Mouse (Mus musculus) heart, embryonic 11.5 days (tissue): Measurements from ENCODE around the gene Tmem219. TPM values are rescaled to one million over a fixed set of nuclear protein-coding genes. Genes with fewer than 3 reads are reported as not detected.
"Not testable (repeated sequence)": the region's sequence is repeated elsewhere in the genome, so short reads cannot be mapped to it uniquely, and the experiment has no call there.

Experiments
- ATAC-seq: fragments of 200-750 bp; cut with Nextera tagmentation; replicated peaks from 2 replicates; pipeline ENCODE4 v1.8.0; 2017; ENCODE audit warnings: moderate library complexity; ENCODE audit not compliant: insufficient number of reproducible peaks, low FRiP score, low TSS enrichment
- H3K27ac ChIP-seq: fragments of 300-500 bp; sonication (generic); 2 replicates; pipeline ENCODE4 v1.5.1; 2014; ENCODE audit warnings: mild to moderate bottlenecking, low read depth, low read length
- H3K27me3 ChIP-seq: fragments of 300-500 bp; sonication (generic); 2 replicates; pipeline ENCODE4 v1.6.1; 2014; ENCODE audit warnings: mild to moderate bottlenecking, low read length, mixed read lengths; ENCODE audit not compliant: control insufficient read depth, insufficient read depth
- H3K36me3 ChIP-seq: fragments of 300-500 bp; sonication (generic); 2 replicates; pipeline ENCODE4 v1.6.1; 2014; ENCODE audit warnings: mild to moderate bottlenecking, low read length, moderate library complexity, mixed read lengths; ENCODE audit not compliant: control insufficient read depth, insufficient read depth
- H3K4me1 ChIP-seq: fragments of 300-500 bp; sonication (generic); 2 replicates; pipeline ENCODE4 v1.6.1; 2014; ENCODE audit warnings: low read length; ENCODE audit not compliant: control insufficient read depth, insufficient read depth
- H3K4me2 ChIP-seq: fragments of 300-500 bp; sonication (generic); 2 replicates; pipeline ENCODE4 v1.6.1; 2014; ENCODE audit warnings: mild to moderate bottlenecking, moderate library complexity
- H3K4me3 ChIP-seq: fragments of 300-500 bp; sonication (generic); 2 replicates; pipeline ENCODE4 v1.5.1; 2014; ENCODE audit warnings: low read depth, low read length
- H3K9ac ChIP-seq: fragments of 300-500 bp; sonication (generic); 2 replicates; pipeline ENCODE4 v1.6.1; 2014; ENCODE audit warnings: mild to moderate bottlenecking, low read depth, low read length, moderate library complexity
- H3K9me3 ChIP-seq: fragments of 300-500 bp; sonication (generic); replicated peaks from 2 replicates; pipeline ENCODE4 v1.6.1; 2016; ENCODE audit warnings: low read length; ENCODE audit not compliant: control insufficient read depth
- WGBS: fragments of 180-500 bp; shearing (Covaris S2); extraction: QIAGEN DNeasy Blood & Tissue Kit; methylation state at CpG from one replicate; pipeline ENCODE4 v1.1.7; 2014; ENCODE audit not compliant: insufficient replicate concordance; 5-methylcytosine and 5-hydroxymethylcytosine counted together
- polyA plus RNA-seq: library from polyadenylated mRNA; unstranded; fragments of >200 nt; fragmentation: Nextera tagmentation; extraction: Ambion mirVana; gene quantifications from 2 replicates; pipeline ENCODE4 v1.2.1, GENCODE M21; 2014

The Tmem219 gene
- polyA plus RNA-seq, 1 experiment from 2014 or later: 13.5 TPM

- no peaks in the 10 kb centered on the region for H3K36me3 ChIP-seq
- H3K4me1 ChIP-seq: no peaks in the 10 kb centered on the region
- no peaks in the 10 kb centered on the region for H3K9me3 ChIP-seq
- no peak overlapping the region for H3K4me2 ChIP-seq
- H3K4me3 ChIP-seq: no peak overlapping the region
- WGBS: 65% methylated on average over 3 of the region's 3 CpGs
- no peaks in the 10 kb centered on the region for H3K27me3 ChIP-seq
- no peak overlapping the region for H3K27ac ChIP-seq
- H3K9ac ChIP-seq: no peak overlapping the region
- ATAC-seq: no peak
These were observed 17.1 kb downstream of the Tmem219 start for GRCm38 (mm10) chr7:126905590-126905989.

DNA sequence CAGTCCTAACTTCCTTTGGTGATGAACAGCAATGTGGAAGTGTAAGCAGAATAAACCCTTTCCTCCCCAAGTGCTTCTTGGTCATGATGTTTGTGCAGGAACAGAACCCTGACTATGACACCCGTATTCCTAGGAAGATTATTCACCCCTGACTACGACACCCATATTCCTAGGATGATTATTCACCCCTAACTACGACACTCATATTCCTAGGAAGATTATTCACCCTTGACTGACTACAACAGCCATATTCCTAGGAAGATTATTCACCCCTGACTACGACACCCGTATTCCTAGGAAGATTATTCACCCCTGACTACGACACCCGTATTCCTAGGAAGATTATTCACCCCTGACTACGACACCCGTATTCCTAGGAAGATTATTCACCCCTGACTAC, 22.9 kb downstream of the Tmem219 start:
- H3K9ac ChIP-seq, H3K27me3 ChIP-seq, H3K4me3 ChIP-seq, H3K9me3 ChIP-seq, ATAC-seq, H3K36me3 ChIP-seq, H3K27ac ChIP-seq, H3K4me2 ChIP-seq: not testable (repeated sequence)
- peaks cover 13% of the 10 kb centered on the region for H3K4me1 ChIP-seq
- 89% methylated on average over 6 of the region's 9 CpGs for WGBS

- Histone ChIP-seq H3K4me1 (peaks cover 13% of the 10 kb centered on the region), H3K4me3 (peak overlapping the region; percentile 66), H3K27ac (peak overlapping the region; percentile 54), H3K4me2 (peak overlapping the region; percentile 73), H3K9me3 (no peaks in the 10 kb centered on the region), H3K9ac (peak overlapping the region; percentile 81), H3K27me3 (no peaks in the 10 kb centered on the region), H3K36me3 (no peaks in the 10 kb centered on the region)
- 10% methylated on average over 37 of the region's 37 CpGs for WGBS
- ATAC-seq: peak; percentile 91
These were observed 24.4 kb downstream of the Tmem219 start for GRCm38 (mm10) chr7:126898102-126898990.

GRCm38 (mm10) chr7:126897390-126898101, 25.2 kb downstream of the Tmem219 start:
- 22% methylated on average over 16 of the region's 16 CpGs for WGBS

GRCm38 (mm10) chr7:126896912-126897311, 25.8 kb downstream of the Tmem219 start:
- Histone ChIP-seq H3K36me3 (no peaks in the 10 kb centered on the region), H3K27ac (no peak overlapping the region), H3K4me2 (peak overlapping the region; percentile 73; the same call in 1 of the 2 replicates), H3K9me3 (no peaks in the 10 kb centered on the region), H3K4me3 (no peak overlapping the region), H3K4me1 (peaks cover 13% of the 10 kb centered on the region), H3K9ac (no peak overlapping the region), H3K27me3 (no peaks in the 10 kb centered on the region)
- 79% methylated on average over 5 of the region's 5 CpGs for WGBS
- ATAC-seq: no peak

More at GRCm38 (mm10) chr7:126897390-126898101, 25.2 kb downstream of the Tmem219 start:
- Histone ChIP-seq H3K4me2 (peak overlapping the region; percentile 73), H3K27ac (peak overlapping the region; percentile 54; the same call in 1 of the 2 replicates), H3K4me3 (peak overlapping the region; percentile 66), H3K36me3 (no peaks in the 10 kb centered on the region), H3K4me1 (peaks cover 13% of the 10 kb centered on the region), H3K9ac (peak overlapping the region; percentile 81), H3K27me3 (no peaks in the 10 kb centered on the region), H3K9me3 (no peaks in the 10 kb centered on the region)
- peak; percentile 49; the same call in 1 of the 2 replicates for ATAC-seq

DNA sequence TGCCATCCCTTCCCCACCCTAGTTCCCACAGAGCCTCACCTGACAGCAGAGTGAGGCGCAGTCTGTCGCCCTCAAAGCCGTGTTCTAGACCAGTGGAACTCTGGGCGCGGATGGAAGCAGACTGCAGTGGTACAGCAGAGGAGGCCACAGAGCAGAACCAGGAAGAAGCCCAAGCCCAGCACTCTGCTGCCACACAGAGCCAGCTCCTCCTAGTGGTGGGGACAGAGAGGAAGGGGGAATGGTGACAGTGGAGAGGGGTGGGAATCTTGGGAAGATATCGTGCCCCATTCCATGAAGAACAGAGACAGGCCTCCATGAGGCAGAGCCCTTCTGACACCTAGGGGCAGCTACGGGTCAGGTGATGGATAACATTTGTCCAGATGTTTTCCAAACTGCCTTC, 33.9 kb downstream of the Tmem219 start:
- H3K9me3 ChIP-seq: no peaks in the 10 kb centered on the region
- no peak overlapping the region for H3K4me3 ChIP-seq
- no peaks in the 10 kb centered on the region; the same call in 1 of the 2 replicates for H3K36me3 ChIP-seq
- H3K9ac ChIP-seq: peak overlapping the region; percentile 46; the same call in 1 of the 2 replicates
- H3K4me2 ChIP-seq: no peak overlapping the region
- no peak for ATAC-seq
- H3K27me3 ChIP-seq: no peaks in the 10 kb centered on the region
- 38% methylated on average over 7 of the region's 7 CpGs for WGBS
- 0 out of 2 replicates have a peak, but pooled peaks cover 3% of the 10 kb centered on the region for H3K4me1 ChIP-seq
- no peak overlapping the region for H3K27ac ChIP-seq

- H3K4me2 ChIP-seq: no peak overlapping the region
- 75% methylated on average over 5 of the region's 5 CpGs for WGBS
- H3K36me3 ChIP-seq: no peaks in the 10 kb centered on the region; the same call in 1 of the 2 replicates
- H3K27ac ChIP-seq: no peak overlapping the region
- ATAC-seq: no peak
- H3K9ac ChIP-seq: no peak overlapping the region
- H3K27me3 ChIP-seq: no peaks in the 10 kb centered on the region
- no peak overlapping the region for H3K4me3 ChIP-seq
- peaks cover 13% of the 10 kb centered on the region for H3K4me1 ChIP-seq
- H3K9me3 ChIP-seq: no peaks in the 10 kb centered on the region
These were observed 35.4 kb downstream of the Tmem219 start for GRCm38 (mm10) chr7:126887281-126887680.

GRCm38 (mm10) chr7:126884286-126885164, 38.2 kb downstream of the Tmem219 start, which contains the start of gene Taok2:
Gene Taok2 (minus strand): TSS chr7:126884703.
- H3K27ac ChIP-seq: peak within 1 kb of the TSS; percentile 95
- H3K4me3 ChIP-seq: peak within 1 kb of the TSS; percentile 86
- peak within 1 kb of the TSS; percentile 96 for H3K4me2 ChIP-seq
- no peaks in the 10 kb centered on the region for H3K9me3 ChIP-seq
- H3K9ac ChIP-seq: peak within 1 kb of the TSS; percentile 92
- no peaks in the 10 kb centered on the region for H3K27me3 ChIP-seq
- WGBS: under 1% methylated on average over 56 of the region's 56 CpGs
- peaks cover 12% of the 10 kb centered on the region; the same call in 1 of the 2 replicates for H3K36me3 ChIP-seq
- H3K4me1 ChIP-seq: peaks cover 22% of the 10 kb centered on the region
- peak; percentile 94 for ATAC-seq
